Mouse (Mus musculus) adrenal gland, adult (tissue): ENCODE measurements around the gene Nkx3-2.
A peak's percentile ranks its signal among the peaks of the same experiment; 100 is the strongest.

Source experiments
- DNase-seq, 2 experiments: peaks; one replicate each; pipeline ENCODE4 v3.0.0; 2022 to 2023; ENCODE audit warnings: low spot score in 1 of 2; ENCODE audit not compliant: inconsistent age in 2 of 2

Gene Nkx3-2

GRCm38 (mm10) chr5:41763731-41764721 is at the start of gene Nkx3-2:
Nkx3-2 (minus strand) TSS chr5:41764501.
- DNase-seq: peak in 1 of 2 experiments; percentile 55

- no peak for DNase-seq
These were observed 48.2 kb upstream of the Nkx3-2 start for GRCm38 (mm10) chr5:41812516-41812915.

GRCm38 (mm10) chr5:41811279-41811678 is 47.0 kb upstream of the Nkx3-2 start:
- DNase-seq: no peak

GRCm38 (mm10) chr5:41807383-41807782 is 43.1 kb upstream of the Nkx3-2 start:
- DNase-seq: no peak

- no peak for DNase-seq
These were observed 41.9 kb upstream of the Nkx3-2 start for GRCm38 (mm10) chr5:41806176-41806575.

- no peak for DNase-seq
These were observed 40.8 kb upstream of the Nkx3-2 start for GRCm38 (mm10) chr5:41805085-41805484.

- no peak for DNase-seq
These were observed 40.3 kb upstream of the Nkx3-2 start for GRCm38 (mm10) chr5:41804643-41805042.

- DNase-seq: no peak
These were observed 37.3 kb upstream of the Nkx3-2 start for GRCm38 (mm10) chr5:41801622-41802021.

- no peak for DNase-seq
These were observed 30.1 kb upstream of the Nkx3-2 start for GRCm38 (mm10) chr5:41794434-41794833.

GRCm38 (mm10) chr5:41790517-41790916 is 26.2 kb upstream of the Nkx3-2 start:
- peak; percentile 84 to 93 for DNase-seq

- peak; percentile 60 to 73 for DNase-seq
These were observed 24.6 kb upstream of the Nkx3-2 start for GRCm38 (mm10) chr5:41788877-41789276.

- no peak for DNase-seq
These were observed 17.6 kb upstream of the Nkx3-2 start for GRCm38 (mm10) chr5:41781890-41782289.

GRCm38 (mm10) chr5:41780026-41780425 is 15.7 kb upstream of the Nkx3-2 start:
- DNase-seq: no peak

- DNase-seq: no peak
These were observed 11.4 kb upstream of the Nkx3-2 start for GRCm38 (mm10) chr5:41775728-41776127.

- no peak for DNase-seq
These were observed 11.0 kb upstream of the Nkx3-2 start for GRCm38 (mm10) chr5:41775273-41775672.

GRCm38 (mm10) chr5:41768382-41769040 is 4.2 kb upstream of the Nkx3-2 start:
- peak; percentile 84 to 96 for DNase-seq

GRCm38 (mm10) chr5:41767296-41768200 is 3.2 kb upstream of the Nkx3-2 start:
- DNase-seq: peak in 1 of 2 experiments; percentile 53

GRCm38 (mm10) chr5:41766406-41767010 is 2.2 kb upstream of the Nkx3-2 start:
- no peak for DNase-seq

GRCm38 (mm10) chr5:41765626-41766405 is 1.5 kb upstream of the Nkx3-2 start:
- peak in 1 of 2 experiments; percentile 40 for DNase-seq
